Mouse (Mus musculus) ES-E14 (cell line): ENCODE results near the gene Mapkapk2.

Experiments
- MAFK ChIP-seq: IDR thresholded peaks from 2 replicates; pipeline ENCODE4 v1.6.1; 2014; ENCODE audit warnings: mild to moderate bottlenecking, low read depth, low read length, inconsistent platforms; ENCODE audit not compliant: insufficient read depth
- ZC3H11A ChIP-seq: IDR thresholded peaks from 2 replicates; pipeline ENCODE4 v1.6.1; 2012; ENCODE audit warnings: low read depth, mild to moderate bottlenecking, inconsistent platforms, low read length, borderline replicate concordance
- ZNF384 ChIP-seq: IDR thresholded peaks from 2 replicates; pipeline ENCODE4 v1.6.1; 2012; ENCODE audit warnings: low read depth, low read length, inconsistent platforms

DNA sequence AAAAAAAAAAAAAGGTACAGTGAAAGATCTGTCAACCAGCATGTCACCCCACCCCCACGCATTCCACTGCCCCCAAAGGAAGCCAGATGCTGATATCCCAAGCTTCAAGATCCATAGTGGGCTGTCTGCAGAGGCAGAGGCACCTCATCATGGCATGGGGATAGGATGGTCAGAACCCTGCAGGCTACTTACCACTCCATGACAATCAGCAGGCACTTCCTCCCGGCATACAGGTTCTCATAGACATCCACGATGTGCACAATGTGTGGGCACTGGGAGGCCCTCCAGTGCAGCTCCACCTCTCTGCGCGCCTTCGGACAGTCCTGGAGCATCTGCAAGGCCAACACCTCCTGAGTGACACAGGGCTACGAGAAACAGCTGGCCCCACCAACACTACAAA is 39.2 kb downstream of the Mapkapk2 start:
- TF ChIP-seq ZC3H11A (no peak), ZNF384 (0 out of 2 replicates have a peak, but pooled peaks have one; percentile 27), MAFK (no peak)
